Mouse (Mus musculus): ENCODE results near the gene Ms4a15. TPM values are rescaled to one million over a fixed set of nuclear protein-coding genes. Genes with fewer than 3 reads are reported as not detected.

The Ms4a15 gene
- polyA plus RNA-seq, 1 experiment from 2014 or later, result 0.27 TPM

GRCm38 (mm10) chr19:10938771-10939170 is 54.3 kb downstream of the Ms4a15 start:
- H3K4me1 ChIP-seq, result peaks cover 12% of the 10 kb centered on the region
- H3K27me3 ChIP-seq, result no peaks in the 10 kb centered on the region
- H3K36me3 ChIP-seq, result peaks cover 15% of the 10 kb centered on the region
- 21% methylated on average over 3 of the region's 3 CpGs for WGBS
- no peak overlapping the region for H3K9ac ChIP-seq
- ATAC-seq (ENCODE audit: borderline replicate concordance, extremely low read depth, low FRiP score, low TSS enrichment), result no peak
- no peak overlapping the region for H3K4me2 ChIP-seq
- H3K9me3 ChIP-seq, result no peaks in the 10 kb centered on the region
- H3K27ac ChIP-seq, result no peak overlapping the region
- H3K4me3 ChIP-seq, result no peak overlapping the region

- H3K9ac ChIP-seq, result no peak within 1 kb of the TSS
- no peaks in the 10 kb centered on the region for H3K9me3 ChIP-seq
- H3K36me3 ChIP-seq, result no peaks in the 10 kb centered on the region
- 30% methylated on average over 5 of the region's 5 CpGs for WGBS
- H3K27me3 ChIP-seq, result no peaks in the 10 kb centered on the region
- no peak within 1 kb of the TSS for H3K4me3 ChIP-seq
- H3K4me1 ChIP-seq, result peaks cover 12% of the 10 kb centered on the region
- H3K4me2 ChIP-seq, result no peak within 1 kb of the TSS
- H3K27ac ChIP-seq, result no peak within 1 kb of the TSS
- ATAC-seq (ENCODE audit: borderline replicate concordance, extremely low read depth, low FRiP score, low TSS enrichment), result no peak
Observed at GRCm38 (mm10) chr19:10937110-10937563, 55.9 kb downstream of the Ms4a15 start, which contains the start of gene Ptgdr2. TSS of gene Ptgdr2 (plus strand) at chr19:10937160.

- WGBS, result 83% methylated on average over 5 of the region's 5 CpGs
- H3K27ac ChIP-seq, result no peak overlapping the region
- H3K36me3 ChIP-seq, result no peaks in the 10 kb centered on the region
- H3K9ac ChIP-seq, result no peak overlapping the region
- no peak for ATAC-seq (ENCODE audit: borderline replicate concordance, extremely low read depth, low FRiP score, low TSS enrichment)
- H3K9me3 ChIP-seq, result no peaks in the 10 kb centered on the region
- no peaks in the 10 kb centered on the region for H3K27me3 ChIP-seq
- H3K4me3 ChIP-seq, result no peak overlapping the region
- H3K4me2 ChIP-seq, result no peak overlapping the region
- peaks cover 10% of the 10 kb centered on the region for H3K4me1 ChIP-seq
Observed at GRCm38 (mm10) chr19:10936077-10936476, 57.0 kb downstream of the Ms4a15 start.

GRCm38 (mm10) chr19:10935029-10935428 is 58.0 kb downstream of the Ms4a15 start:
- H3K27ac ChIP-seq, result no peak overlapping the region

GRCm38 (mm10) chr19:10930641-10931040 is 62.4 kb downstream of the Ms4a15 start:
- WGBS, result 83% methylated on average over 2 of the region's 2 CpGs
- H3K27me3 ChIP-seq, result no peaks in the 10 kb centered on the region
- no peaks in the 10 kb centered on the region for H3K4me1 ChIP-seq
- ATAC-seq (ENCODE audit: borderline replicate concordance, extremely low read depth, low FRiP score, low TSS enrichment), result no peak
- H3K4me2 ChIP-seq, result no peak overlapping the region
- H3K9me3 ChIP-seq, result no peaks in the 10 kb centered on the region
- H3K4me3 ChIP-seq, result no peak overlapping the region
- H3K36me3 ChIP-seq, result no peaks in the 10 kb centered on the region
- no peak overlapping the region for H3K27ac ChIP-seq
- no peak overlapping the region for H3K9ac ChIP-seq

More at GRCm38 (mm10) chr19:10935029-10935428, 58.0 kb downstream of the Ms4a15 start:
- no peak overlapping the region for H3K9ac ChIP-seq
- no peak overlapping the region for H3K4me3 ChIP-seq
- H3K36me3 ChIP-seq, result no peaks in the 10 kb centered on the region
- H3K9me3 ChIP-seq, result no peaks in the 10 kb centered on the region
- no peaks in the 10 kb centered on the region for H3K4me1 ChIP-seq
- no peak overlapping the region for H3K4me2 ChIP-seq
- no peak for ATAC-seq (ENCODE audit: borderline replicate concordance, extremely low read depth, low FRiP score, low TSS enrichment)
- no peaks in the 10 kb centered on the region for H3K27me3 ChIP-seq
- WGBS, result 41% methylated on average over 5 of the region's 5 CpGs

Other genes with a start within 250 kb of the Ms4a15 start
- 0.11 and 0.60 TPM in 2 replicates for gene Cd6, start 163.2 kb downstream of the Ms4a15 start, polyA plus RNA-seq (2015; fragmentation: Nextera tagmentation; extraction: Ambion mirVana)
- gene Slc15a3, start 153.5 kb downstream of the Ms4a15 start, polyA plus RNA-seq (2015; fragmentation: Nextera tagmentation; extraction: Ambion mirVana), result 0.42 and 0.46 TPM in 2 replicates
- 75.9 TPM in 2 replicates for gene Tmem132a, start 123.3 kb downstream of the Ms4a15 start, polyA plus RNA-seq (2015; fragmentation: Nextera tagmentation; extraction: Ambion mirVana)
- 138 TPM in 2 replicates for gene Tmem109, start 111.2 kb downstream of the Ms4a15 start, polyA plus RNA-seq (2015; fragmentation: Nextera tagmentation; extraction: Ambion mirVana)
- 35.8 and 39.8 TPM in 2 replicates for gene Prpf19, start 98.0 kb downstream of the Ms4a15 start, polyA plus RNA-seq (2015; fragmentation: Nextera tagmentation; extraction: Ambion mirVana)
- not detected in 2 replicates for gene Zp1, start 72.6 kb downstream of the Ms4a15 start, polyA plus RNA-seq (2015; fragmentation: Nextera tagmentation; extraction: Ambion mirVana)
- gene Ptgdr2, start 56.1 kb downstream of the Ms4a15 start, polyA plus RNA-seq (2015; fragmentation: Nextera tagmentation; extraction: Ambion mirVana), result 0.09 and 0.11 TPM in 2 replicates
- gene Ccdc86, start 44.0 kb downstream of the Ms4a15 start, polyA plus RNA-seq (2015; fragmentation: Nextera tagmentation; extraction: Ambion mirVana), result 26.2 and 26.6 TPM in 2 replicates
- not detected in 2 replicates for gene Ms4a10, start 18.6 kb downstream of the Ms4a15 start, polyA plus RNA-seq (2015; fragmentation: Nextera tagmentation; extraction: Ambion mirVana)
- not detected in 2 replicates for gene Ms4a18, start 24.8 kb upstream of the Ms4a15 start, polyA plus RNA-seq (2015; fragmentation: Nextera tagmentation; extraction: Ambion mirVana)
- 0.19 TPM in 1 of 2 replicates, not detected in the other for gene Ms4a8a, start 87.9 kb upstream of the Ms4a15 start, polyA plus RNA-seq (2015; fragmentation: Nextera tagmentation; extraction: Ambion mirVana)
- gene 1700017D01Rik, start 137.6 kb upstream of the Ms4a15 start, polyA plus RNA-seq (2015; fragmentation: Nextera tagmentation; extraction: Ambion mirVana), result not detected in 2 replicates
- gene 1700025F22Rik, start 172.1 kb upstream of the Ms4a15 start, polyA plus RNA-seq (2015; fragmentation: Nextera tagmentation; extraction: Ambion mirVana), result not detected in 2 replicates
- gene Ms4a13, start 203.5 kb upstream of the Ms4a15 start, polyA plus RNA-seq (2015; fragmentation: Nextera tagmentation; extraction: Ambion mirVana), result not detected in 2 replicates
- not detected in 2 replicates for gene Ms4a12, start 239.2 kb upstream of the Ms4a15 start, polyA plus RNA-seq (2015; fragmentation: Nextera tagmentation; extraction: Ambion mirVana)